Mouse (Mus musculus) MEL (cell line): ENCODE measurements around the gene Mob3c.

ENCODE experiments used
- BHLHE40 ChIP-seq: IDR thresholded peaks from 2 replicates; pipeline ENCODE4 v1.6.1; 2012; ENCODE audit warnings: low read depth, mild to moderate bottlenecking, inconsistent platforms, low read length, improper control_type of control experiment, borderline replicate concordance
- POLR2A ChIP-seq, 2 experiments: IDR thresholded peaks; 2 replicates each; pipeline ENCODE4 v1.6.1; 2011 to 2012; ENCODE audit warnings: low read length in 2 of 2, mild to moderate bottlenecking in 2 of 2, control low read depth in 1 of 2, improper control_type of control experiment in 1 of 2, low read depth in 1 of 2, moderate library complexity in 1 of 2; ENCODE audit not compliant: control insufficient read depth in 1 of 2, insufficient read depth in 1 of 2, poor library complexity in 1 of 2
- POLR2AphosphoS2 ChIP-seq: IDR thresholded peaks from 2 replicates; pipeline ENCODE4 v1.6.1; 2011; ENCODE audit warnings: low read length, improper control_type of control experiment
- RAD21 ChIP-seq: IDR thresholded peaks from 2 replicates; pipeline ENCODE4 v1.6.1; 2011; ENCODE audit warnings: mild to moderate bottlenecking, low read depth, low read length, improper control_type of control experiment
- USF1 ChIP-seq: IDR thresholded peaks from 2 replicates; pipeline ENCODE4 v1.6.1; 2014; ENCODE audit warnings: low read depth, mild to moderate bottlenecking, inconsistent platforms, low read length, improper control_type of control experiment, moderate library complexity

DNA sequence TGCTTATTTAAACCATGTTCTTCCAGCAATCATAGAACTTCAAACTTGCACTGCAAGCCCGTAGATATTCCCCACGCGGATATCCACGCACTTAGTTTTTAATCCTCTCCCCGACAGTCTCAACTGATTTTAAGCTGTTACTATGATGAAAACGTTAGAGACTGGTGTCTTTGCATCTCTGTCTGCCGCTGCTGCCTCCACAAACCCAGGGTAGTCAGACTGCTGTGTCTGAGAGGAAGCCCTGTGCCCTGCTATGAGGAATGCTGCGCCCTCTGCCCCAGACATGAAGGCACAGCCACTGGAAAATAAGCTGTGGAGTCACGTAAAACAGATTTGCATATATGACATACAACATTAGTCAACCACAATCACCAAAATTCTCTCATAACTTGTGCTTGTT lies 50.9 kb downstream of the Mob3c start:
- no peak for TF ChIP-seq USF1
- no peak for TF ChIP-seq RAD21
- no peak for TF ChIP-seq POLR2A (IDR thresholded peaks at IDR 0.05; ENCODE audit: control insufficient read depth in 1 of 2, insufficient read depth in 1 of 2, low read depth in 1 of 2, low read length in 2 of 2, poor library complexity in 1 of 2)
- no peak for TF ChIP-seq POLR2AphosphoS2
- TF ChIP-seq BHLHE40, result no peak
